Mouse (Mus musculus) CH12.LX (cell line): ENCODE measurements around the gene Gm14440. TPM values are rescaled to one million over a fixed set of nuclear protein-coding genes. Genes with fewer than 3 reads are reported as not detected.
"Not testable (repeated sequence)": the region's sequence is repeated elsewhere in the genome, so short reads cannot be mapped to it uniquely, and the experiment has no call there.

Source experiments
- DNase-seq: peaks from one replicate; pipeline ENCODE4 v3.0.0-alpha.2; 2013; ENCODE audit errors: extremely low read depth
- H3K27ac ChIP-seq: 2 replicates; pipeline ENCODE4 v1.5.1; 2012; ENCODE audit warnings: low read depth, mild to moderate bottlenecking, control low read depth, moderate library complexity; ENCODE audit not compliant: insufficient read depth
- H3K27me3 ChIP-seq: replicated peaks from 2 replicates; pipeline ENCODE3; 2012; ENCODE audit warnings: inconsistent platforms
- H3K36me3 ChIP-seq, 2 experiments: replicated peaks in 1 of 2; 2 replicates each; pipeline versions ENCODE3 to v1.6.1; 2012; ENCODE audit warnings: inconsistent platforms in 1 of 2, low read length in 1 of 2, mild to moderate bottlenecking in 1 of 2, mixed read lengths in 1 of 2, moderate library complexity in 1 of 2; ENCODE audit not compliant: control insufficient read depth in 1 of 2, insufficient read depth in 1 of 2
- H3K4me1 ChIP-seq, 2 experiments: 2 replicates each; pipeline ENCODE4 v1.6.1; 2012; ENCODE audit warnings: inconsistent platforms in 1 of 2, moderate library complexity in 1 of 2; ENCODE audit not compliant: insufficient read depth in 2 of 2, control insufficient read depth in 1 of 2
- H3K4me2 ChIP-seq: 2 replicates; pipeline ENCODE4 v1.6.1; 2012; ENCODE audit warnings: low read depth, mild to moderate bottlenecking, control low read depth; ENCODE audit not compliant: poor library complexity, insufficient read depth, severe bottlenecking
- H3K4me3 ChIP-seq, 3 experiments: fragments of 150-350 bp in 1 of 3; sonication (generic) in 1 of 3; replicated peaks in 1 of 3; 2 replicates each; pipeline versions ENCODE3 to v1.5.1; 2011 to 2012; ENCODE audit warnings: low read depth in 2 of 3, low read length in 2 of 3, mild to moderate bottlenecking in 2 of 3, moderate library complexity in 2 of 3, control low read depth in 1 of 3, improper control_type of control experiment in 1 of 3, inconsistent platforms in 1 of 3, mixed read lengths in 1 of 3; ENCODE audit not compliant: poor library complexity in 1 of 3
- H3K79me2 ChIP-seq: replicated peaks from 2 replicates; pipeline ENCODE4 v1.6.1; 2012; ENCODE audit warnings: mild to moderate bottlenecking, moderate library complexity; ENCODE audit not compliant: control insufficient read depth, poor library complexity, insufficient read depth, severe bottlenecking; ENCODE audit errors: extremely low read depth
- H3K9ac ChIP-seq: 2 replicates; pipeline ENCODE4 v1.6.1; 2012; ENCODE audit warnings: low read depth, mild to moderate bottlenecking, control low read depth, moderate library complexity; ENCODE audit not compliant: insufficient read depth
- H3K9me3 ChIP-seq: replicated peaks from 2 replicates; pipeline ENCODE3; 2012; ENCODE audit warnings: low read length, inconsistent platforms, mixed read lengths
- dilution Hi-C: fragments of 300-500 bp; cut with MboI; formaldehyde crosslinking; loops from 2 replicates; pipeline ENCODE4 v1.14.3; 2020; ENCODE audit warnings: low sequenced_read_pairs; ENCODE audit not compliant: extremely low pct_unique_long_range_greater_than_20kb, extremely low pct_ligation_motif_present
- in situ Hi-C: fragments of 300-500 bp; cut with MboI; formaldehyde crosslinking; loops from 3 replicates; pipeline ENCODE4 v1.14.3; 2019; ENCODE audit warnings: low sequenced_read_pairs, low pct_ligation_motif_present, low pct_unique_long_range_greater_than_20kb, mixed read lengths
- polyA plus RNA-seq: library from polyadenylated mRNA; unstranded; fragments of >175 nt; gene quantifications from 2 replicates; pipeline ENCODE4 v1.2.1, GENCODE M21; 2012; ENCODE audit warnings: low read depth; ENCODE audit not compliant: insufficient read length
- total RNA-seq, 2 experiments: library from RNA; depleted of rRNA; stranded (reverse); fragments of 300-350 nt in 1 of 2; fragments of >200 nt in 1 of 2; gene quantifications; 2 replicates each; pipeline ENCODE4 v1.2.3; 2012 to 2014

Gene Gm14440
- not detected in 2 replicates for total RNA-seq (2012; rRNA removed)
- total RNA-seq (2014; rRNA removed) = 3.4 TPM in 1 of 2 replicates, not detected in the other
- 3.6 and 4.0 TPM in 2 replicates for polyA plus RNA-seq

GRCm38 (mm10) chr2:175274825-175275224 lies at the start of gene Gm14440:
Gene Gm14440, plus strand, starts transcription at chr2:175275125.
- H3K27ac ChIP-seq, H3K36me3 ChIP-seq, H3K4me1 ChIP-seq, H3K9ac ChIP-seq, H3K9me3 ChIP-seq, H3K27me3 ChIP-seq, H3K79me2 ChIP-seq, in situ Hi-C loops, dilution Hi-C loops, DNase-seq, H3K4me3 ChIP-seq, H3K4me2 ChIP-seq: not testable (repeated sequence)

Other genes starting within 250 kb of the Gm14440 start
- 1.6 and 2.0 TPM in 2 replicates for gene Gm14393, start 207.3 kb upstream of the Gm14440 start, total RNA-seq (2012; rRNA removed)
- 4.0 and 7.2 TPM in 2 replicates for gene Gm14393, start 207.3 kb upstream of the Gm14440 start, total RNA-seq (2014; rRNA removed)
- gene Gm14393, start 207.3 kb upstream of the Gm14440 start, polyA plus RNA-seq = 2.2 and 3.2 TPM in 2 replicates
- 6.5 and 6.9 TPM in 2 replicates for gene Gm14399, start 133.1 kb upstream of the Gm14440 start, total RNA-seq (2012; rRNA removed)
- gene Gm14399, start 133.1 kb upstream of the Gm14440 start, total RNA-seq (2014; rRNA removed) = 16.5 and 18.3 TPM in 2 replicates
- gene Gm14399, start 133.1 kb upstream of the Gm14440 start, polyA plus RNA-seq = 6.6 and 6.7 TPM in 2 replicates
- gene Gm14443, start 99.3 kb upstream of the Gm14440 start, total RNA-seq (2012; rRNA removed) = 2.9 and 3.1 TPM in 2 replicates
- gene Gm14443, start 99.3 kb upstream of the Gm14440 start, total RNA-seq (2014; rRNA removed) = 2.7 and 3.0 TPM in 2 replicates
- 1.9 and 2.0 TPM in 2 replicates for gene Gm14443, start 99.3 kb upstream of the Gm14440 start, polyA plus RNA-seq
- gene Gm14391, start 68.2 kb upstream of the Gm14440 start, total RNA-seq (2012; rRNA removed) = 13.4 and 13.5 TPM in 2 replicates
- 14.3 and 15.4 TPM in 2 replicates for gene Gm14391, start 68.2 kb upstream of the Gm14440 start, total RNA-seq (2014; rRNA removed)
- gene Gm14391, start 68.2 kb upstream of the Gm14440 start, polyA plus RNA-seq = 11.3 and 15.2 TPM in 2 replicates
- gene Gm4631, start 63.1 kb downstream of the Gm14440 start, total RNA-seq (2012; rRNA removed) = 11.5 and 13.3 TPM in 2 replicates
- gene Gm4631, start 63.1 kb downstream of the Gm14440 start, total RNA-seq (2014; rRNA removed) = 21.4 and 24.8 TPM in 2 replicates
- gene Gm4631, start 63.1 kb downstream of the Gm14440 start, polyA plus RNA-seq = 22.8 and 23.8 TPM in 2 replicates
- gene Zfp968, start 97.3 kb downstream of the Gm14440 start, total RNA-seq (2012; rRNA removed) = 2.9 and 3.1 TPM in 2 replicates
- gene Zfp968, start 97.3 kb downstream of the Gm14440 start, total RNA-seq (2014; rRNA removed) = 8.0 and 9.0 TPM in 2 replicates
- 1.3 and 1.5 TPM in 2 replicates for gene Zfp968, start 97.3 kb downstream of the Gm14440 start, polyA plus RNA-seq
- gene Gm4724, start 160.7 kb downstream of the Gm14440 start, total RNA-seq (2012; rRNA removed) = 6.4 and 8.7 TPM in 2 replicates
- 10.9 and 12.0 TPM in 2 replicates for gene Gm4724, start 160.7 kb downstream of the Gm14440 start, total RNA-seq (2014; rRNA removed)
- 0.87 and 5.1 TPM in 2 replicates for gene Gm4724, start 160.7 kb downstream of the Gm14440 start, polyA plus RNA-seq
- 3.1 and 3.7 TPM in 2 replicates for gene Zfp965, start 194.9 kb downstream of the Gm14440 start, total RNA-seq (2012; rRNA removed)
- gene Zfp965, start 194.9 kb downstream of the Gm14440 start, total RNA-seq (2014; rRNA removed) = 12.1 and 12.3 TPM in 2 replicates
- gene Zfp965, start 194.9 kb downstream of the Gm14440 start, polyA plus RNA-seq = 5.5 and 6.9 TPM in 2 replicates